Mouse (Mus musculus) MEL (cell line): ENCODE results near the gene Xpnpep2. TPM values are rescaled to one million over a fixed set of nuclear protein-coding genes. Genes with fewer than 3 reads are reported as not detected.

Experiments used
- DNase-seq: peaks from one replicate; pipeline ENCODE4 v3.0.0; 2011; ENCODE audit warnings: low read depth, low spot score
- H3K27ac ChIP-seq: 2 replicates; pipeline ENCODE4 v1.5.1; 2012; ENCODE audit warnings: low read depth, mild to moderate bottlenecking, control low read depth, low read length, moderate library complexity; ENCODE audit not compliant: control insufficient read depth
- H3K27me3 ChIP-seq, 2 experiments: fragments of 150-350 bp in 1 of 2; sonication (generic) in 1 of 2; 2 replicates each; pipeline ENCODE4 v1.6.1; 2012; ENCODE audit warnings: low read length in 2 of 2, mild to moderate bottlenecking in 2 of 2, improper control_type of control experiment in 1 of 2, moderate library complexity in 1 of 2; ENCODE audit not compliant: insufficient read depth in 2 of 2, control insufficient read depth in 1 of 2
- H3K36me3 ChIP-seq, 2 experiments: 2 replicates each; pipeline ENCODE4 v1.6.1; 2012 to 2014; ENCODE audit warnings: low read length in 2 of 2, improper control_type of control experiment in 1 of 2, inconsistent platforms in 1 of 2, mild to moderate bottlenecking in 1 of 2; ENCODE audit not compliant: insufficient read depth in 2 of 2, control insufficient read depth in 1 of 2
- H3K4me1 ChIP-seq, 2 experiments: fragments of 150-350 bp in 1 of 2; sonication (generic) in 1 of 2; 2 replicates each; pipeline ENCODE4 v1.6.1; 2012; ENCODE audit warnings: low read length in 2 of 2, improper control_type of control experiment in 1 of 2, mild to moderate bottlenecking in 1 of 2; ENCODE audit not compliant: insufficient read depth in 2 of 2, control insufficient read depth in 1 of 2
- H3K4me3 ChIP-seq, 2 experiments: fragments of 150-350 bp in 1 of 2; sonication (generic) in 1 of 2; 2 replicates each; pipeline ENCODE4 v1.5.1; 2012; ENCODE audit warnings: low read depth in 2 of 2, low read length in 2 of 2, mild to moderate bottlenecking in 2 of 2, moderate library complexity in 2 of 2, control low read depth in 1 of 2, improper control_type of control experiment in 1 of 2; ENCODE audit not compliant: control insufficient read depth in 1 of 2, insufficient read depth in 1 of 2
- H3K79me2 ChIP-seq: 2 replicates; pipeline ENCODE4 v1.6.1; 2012; ENCODE audit warnings: mild to moderate bottlenecking, low read length, moderate library complexity; ENCODE audit not compliant: control insufficient read depth, poor library complexity, insufficient read depth
- H3K9ac ChIP-seq: 2 replicates; pipeline ENCODE4 v1.6.1; 2012; ENCODE audit warnings: low read depth, mild to moderate bottlenecking, control low read depth, low read length, moderate library complexity; ENCODE audit not compliant: control insufficient read depth, poor library complexity, severe bottlenecking
- H3K9me3 ChIP-seq: fragments of 150-350 bp; sonication (generic); replicated peaks from 2 replicates; pipeline ENCODE4 v1.6.1; 2012; ENCODE audit warnings: mild to moderate bottlenecking, low read length, improper control_type of control experiment, moderate library complexity; ENCODE audit not compliant: insufficient read depth
- BHLHE40 ChIP-seq: IDR thresholded peaks from 2 replicates; pipeline ENCODE4 v1.6.1; 2012; ENCODE audit warnings: low read depth, mild to moderate bottlenecking, inconsistent platforms, low read length, improper control_type of control experiment, borderline replicate concordance
- CTCF ChIP-seq, 3 experiments: IDR thresholded peaks in 2 of 3; conservative IDR thresholded peaks in 1 of 3; 2 replicates each; pipeline ENCODE4 v1.5.1; 2011 to 2012; ENCODE audit warnings: low read length in 3 of 3, low read depth in 2 of 3, mild to moderate bottlenecking in 2 of 3, improper control_type of control experiment in 1 of 3, inconsistent platforms in 1 of 3, mixed read lengths in 1 of 3, moderate library complexity in 1 of 3; ENCODE audit not compliant: control insufficient read depth in 1 of 3, insufficient read depth in 1 of 3, poor library complexity in 1 of 3, severe bottlenecking in 1 of 3
- ELF1 ChIP-seq: IDR thresholded peaks from 2 replicates; pipeline ENCODE4 v1.6.1; 2014; ENCODE audit warnings: low read depth, mild to moderate bottlenecking, inconsistent platforms, low read length, improper control_type of control experiment, moderate library complexity
- EP300 ChIP-seq, 2 experiments: IDR thresholded peaks; 2 replicates each; pipeline ENCODE4 v1.6.1; 2011; ENCODE audit warnings: improper control_type of control experiment in 2 of 2, low read length in 2 of 2, low read depth in 1 of 2, mild to moderate bottlenecking in 1 of 2
- ETS1 ChIP-seq: IDR thresholded peaks from 2 replicates; pipeline ENCODE4 v1.6.1; 2012; ENCODE audit warnings: low read depth, mild to moderate bottlenecking, inconsistent platforms, low read length, improper control_type of control experiment, moderate library complexity
- GABPA ChIP-seq: IDR thresholded peaks from 2 replicates; pipeline ENCODE4 v1.6.1; 2012; ENCODE audit warnings: low read depth, mild to moderate bottlenecking, inconsistent platforms, low read length, improper control_type of control experiment, moderate library complexity
- HCFC1 ChIP-seq: IDR thresholded peaks from 2 replicates; pipeline ENCODE4 v1.6.1; 2012; ENCODE audit warnings: low read depth, mild to moderate bottlenecking, inconsistent platforms, low read length, improper control_type of control experiment, moderate library complexity
- JUND ChIP-seq: IDR thresholded peaks from 2 replicates; pipeline ENCODE4 v1.6.1; 2011; ENCODE audit warnings: low read depth, mild to moderate bottlenecking, improper control_type of control experiment, low read length
- KAT2A ChIP-seq: conservative IDR thresholded peaks from 2 replicates; pipeline ENCODE4 v1.6.1; 2012; ENCODE audit warnings: low read depth, low read length, improper control_type of control experiment, inconsistent platforms
- MAFK ChIP-seq: IDR thresholded peaks from 2 replicates; pipeline ENCODE4 v1.6.1; 2011; ENCODE audit warnings: low read depth, mild to moderate bottlenecking, low read length, improper control_type of control experiment, borderline replicate concordance
- MAX ChIP-seq: IDR thresholded peaks from 2 replicates; pipeline ENCODE4 v1.6.1; 2011; ENCODE audit warnings: low read length, improper control_type of control experiment
- MAZ ChIP-seq: IDR thresholded peaks from 2 replicates; pipeline ENCODE4 v1.6.1; 2012; ENCODE audit warnings: low read depth, mild to moderate bottlenecking, inconsistent platforms, low read length, improper control_type of control experiment
- MXI1 ChIP-seq: IDR thresholded peaks from 2 replicates; pipeline ENCODE4 v1.6.1; 2011; ENCODE audit warnings: mild to moderate bottlenecking, low read depth, low read length, improper control_type of control experiment
- MYB ChIP-seq: IDR thresholded peaks from 2 replicates; pipeline ENCODE4 v1.6.1; 2011; ENCODE audit warnings: mild to moderate bottlenecking, low read depth, low read length, improper control_type of control experiment
- MYC ChIP-seq: IDR thresholded peaks from 2 replicates; pipeline ENCODE4 v1.6.1; 2011; ENCODE audit warnings: low read depth, mild to moderate bottlenecking, low read length, improper control_type of control experiment, moderate library complexity
- NELFE ChIP-seq: IDR thresholded peaks from 2 replicates; pipeline ENCODE4 v1.6.1; 2011; ENCODE audit warnings: low read depth, low read length, improper control_type of control experiment
- NRF1 ChIP-seq: IDR thresholded peaks from 2 replicates; pipeline ENCODE4 v1.6.1; 2014; ENCODE audit warnings: low read depth, mild to moderate bottlenecking, inconsistent platforms, low read length, improper control_type of control experiment, moderate library complexity; ENCODE audit not compliant: poor library complexity, insufficient read depth, severe bottlenecking
- POLR2A ChIP-seq, 2 experiments: IDR thresholded peaks; 2 replicates each; pipeline ENCODE4 v1.6.1; 2011 to 2012; ENCODE audit warnings: low read length in 2 of 2, mild to moderate bottlenecking in 2 of 2, control low read depth in 1 of 2, improper control_type of control experiment in 1 of 2, low read depth in 1 of 2, moderate library complexity in 1 of 2; ENCODE audit not compliant: control insufficient read depth in 1 of 2, insufficient read depth in 1 of 2, poor library complexity in 1 of 2
- POLR2AphosphoS2 ChIP-seq: IDR thresholded peaks from 2 replicates; pipeline ENCODE4 v1.6.1; 2011; ENCODE audit warnings: low read length, improper control_type of control experiment
- POLR2AphosphoS5 ChIP-seq: IDR thresholded peaks from 2 replicates; pipeline ENCODE4 v1.6.1; 2012; ENCODE audit warnings: low read depth, borderline replicate concordance, mild to moderate bottlenecking, inconsistent platforms, low read length, moderate library complexity, mixed read lengths
- RAD21 ChIP-seq: IDR thresholded peaks from 2 replicates; pipeline ENCODE4 v1.6.1; 2011; ENCODE audit warnings: mild to moderate bottlenecking, low read depth, low read length, improper control_type of control experiment
- RCOR1 ChIP-seq: IDR thresholded peaks from 2 replicates; pipeline ENCODE4 v1.6.1; 2012; ENCODE audit warnings: low read depth, mild to moderate bottlenecking, inconsistent platforms, low read length, improper control_type of control experiment
- SIN3A ChIP-seq: IDR thresholded peaks from 2 replicates; pipeline ENCODE4 v1.6.1; 2012; ENCODE audit warnings: low read length, improper control_type of control experiment, inconsistent platforms
- SMC3 ChIP-seq: IDR thresholded peaks from 2 replicates; pipeline ENCODE4 v1.6.1; 2011; ENCODE audit warnings: low read depth, low read length, improper control_type of control experiment
- TCF12 ChIP-seq: IDR thresholded peaks from 2 replicates; pipeline ENCODE4 v1.6.1; 2014; ENCODE audit warnings: low read depth, mild to moderate bottlenecking, inconsistent platforms, low read length, improper control_type of control experiment, moderate library complexity
- UBTF ChIP-seq: IDR thresholded peaks from 2 replicates; pipeline ENCODE4 v1.6.1; 2012; ENCODE audit warnings: low read depth, mild to moderate bottlenecking, inconsistent platforms, low read length, improper control_type of control experiment, moderate library complexity, borderline replicate concordance; ENCODE audit not compliant: insufficient read depth
- USF1 ChIP-seq: IDR thresholded peaks from 2 replicates; pipeline ENCODE4 v1.6.1; 2014; ENCODE audit warnings: low read depth, mild to moderate bottlenecking, inconsistent platforms, low read length, improper control_type of control experiment, moderate library complexity
- USF2 ChIP-seq, 2 experiments: IDR thresholded peaks; 2 replicates each; pipeline ENCODE4 v1.6.1; 2011 to 2012; ENCODE audit warnings: improper control_type of control experiment in 2 of 2, low read length in 2 of 2, borderline replicate concordance in 1 of 2, inconsistent platforms in 1 of 2, low read depth in 1 of 2, mild to moderate bottlenecking in 1 of 2; ENCODE audit not compliant: insufficient read depth in 1 of 2
- polyA plus RNA-seq, 2 experiments: library from polyadenylated mRNA; stranded (reverse) in 1 of 2; unstranded in 1 of 2; fragments of >175 nt in 1 of 2; fragments of >200 nt in 1 of 2; gene quantifications; 2 replicates each; pipeline versions ENCODE4 v1.2.1 to v1.2.4; 2012; ENCODE audit warnings: low replicate concordance in 2 of 2, low read depth in 1 of 2; ENCODE audit not compliant: insufficient read length in 2 of 2, insufficient read depth in 1 of 2, missing spikeins in 1 of 2
- total RNA-seq: library from RNA; depleted of rRNA; stranded (reverse); fragments of 300-350 nt; gene quantifications from 2 replicates; pipeline ENCODE4 v1.2.3, GENCODE M21; 2012

The Xpnpep2 gene
- total and polyA plus RNA-seq, 3 experiments: 0.31 to 1.9 TPM; not detected in 1

GRCm38 (mm10) chrX:48126903-48127476, 18.5 kb downstream of the Xpnpep2 start:
- Histone ChIP-seq H3K79me2 (no peaks in the 10 kb centered on the region), H3K4me3 (no peak overlapping the region), H3K27me3 (no peaks in the 10 kb centered on the region), H3K9ac (no peak overlapping the region), H3K27ac (peak overlapping the region; percentile 49), H3K9me3 (no peaks in the 10 kb centered on the region), H3K4me1 (peaks cover 6 to 14% of the 10 kb centered on the region in 2 experiments), H3K36me3 (peaks cover 0 to 8% of the 10 kb centered on the region in 2 experiments; a peak in 2 of 4 replicates)
- no peak for DNase-seq
- TF ChIP-seq KAT2A: no peak
- no peak for TF ChIP-seq MYB
- no peak for TF ChIP-seq JUND
- TF ChIP-seq USF2 (IDR thresholded peaks at IDR 0.05; ENCODE audit: borderline replicate concordance in 1 of 2, insufficient read depth in 1 of 2, low read depth in 1 of 2, low read length in 2 of 2): no peak
- TF ChIP-seq SMC3: no peak
- no peak for TF ChIP-seq MAZ
- no peak for TF ChIP-seq GABPA
- TF ChIP-seq USF1: no peak
- TF ChIP-seq NRF1: no peak
- TF ChIP-seq MXI1: no peak
- TF ChIP-seq BHLHE40: no peak
- TF ChIP-seq RAD21: no peak
- TF ChIP-seq POLR2AphosphoS2: no peak
- no peak for TF ChIP-seq UBTF
- TF ChIP-seq POLR2AphosphoS5: no peak
- no peak for TF ChIP-seq CTCF (IDR thresholded peaks at IDR 0.05 in 2 of 3, conservative IDR thresholded peaks at IDR 0.05 in 1 of 3; ENCODE audit: control insufficient read depth in 1 of 3, insufficient read depth in 1 of 3, low read depth in 2 of 3, low read length in 3 of 3, poor library complexity in 1 of 3, severe bottlenecking in 1 of 3)

- Histone ChIP-seq H3K79me2 (no peaks in the 10 kb centered on the region), H3K9me3 (no peaks in the 10 kb centered on the region), H3K27me3 (no peaks in the 10 kb centered on the region), H3K4me3 (no peak overlapping the region), H3K27ac (peak overlapping the region; percentile 49), H3K36me3 (peaks cover 0 to 8% of the 10 kb centered on the region in 2 experiments; a peak in 2 of 4 replicates), H3K9ac (peak overlapping the region; percentile 4; the same call in 1 of the 2 replicates), H3K4me1 (peaks cover 6 to 14% of the 10 kb centered on the region in 2 experiments)
- TF ChIP-seq ETS1 (peak; percentile 29; the same call in 1 of the 2 replicates), RCOR1 (no peak), BHLHE40 (no peak), HCFC1 (peak; percentile 45; the same call in 1 of the 2 replicates), MAFK (peak; percentile 44; the same call in 1 of the 2 replicates), MYB (no peak), SIN3A (peak; percentile 68), POLR2A (IDR thresholded peaks at IDR 0.05; ENCODE audit: control insufficient read depth in 1 of 2, insufficient read depth in 1 of 2, low read depth in 1 of 2, low read length in 2 of 2, poor library complexity in 1 of 2) (peak in 1 of 2 experiments; percentile 43; a peak in 1 of 4 replicates), MXI1 (peak; percentile 71), MYC (peak; percentile 88), EP300 (IDR thresholded peaks at IDR 0.05; ENCODE audit: low read depth in 1 of 2, low read length in 2 of 2) (peak; percentile 23 to 73; a peak in 3 of 4 replicates), MAX (peak; percentile 93), TCF12 (peak; percentile 38; the same call in 1 of the 2 replicates), CTCF (IDR thresholded peaks at IDR 0.05 in 2 of 3, conservative IDR thresholded peaks at IDR 0.05 in 1 of 3; ENCODE audit: control insufficient read depth in 1 of 3, insufficient read depth in 1 of 3, low read depth in 2 of 3, low read length in 3 of 3, poor library complexity in 1 of 3, severe bottlenecking in 1 of 3) (peak in 2 of 3 experiments; percentile 21 to 25; a peak in 3 of 6 replicates), NELFE (peak; percentile 46; the same call in 1 of the 2 replicates), ELF1 (peak; percentile 38; the same call in 1 of the 2 replicates)
- peak; percentile 85 for DNase-seq
Observed at GRCm38 (mm10) chrX:48127502-48128218, 19.1 kb downstream of the Xpnpep2 start.
